Mouse (Mus musculus): ENCODE data around the gene Pramef12. TPM values are rescaled to one million over a fixed set of nuclear protein-coding genes. Genes with fewer than 3 reads are reported as not detected.

The Pramef12 gene
- not detected in 2 replicates for polyA plus RNA-seq (2012; rRNA removed)

DNA sequence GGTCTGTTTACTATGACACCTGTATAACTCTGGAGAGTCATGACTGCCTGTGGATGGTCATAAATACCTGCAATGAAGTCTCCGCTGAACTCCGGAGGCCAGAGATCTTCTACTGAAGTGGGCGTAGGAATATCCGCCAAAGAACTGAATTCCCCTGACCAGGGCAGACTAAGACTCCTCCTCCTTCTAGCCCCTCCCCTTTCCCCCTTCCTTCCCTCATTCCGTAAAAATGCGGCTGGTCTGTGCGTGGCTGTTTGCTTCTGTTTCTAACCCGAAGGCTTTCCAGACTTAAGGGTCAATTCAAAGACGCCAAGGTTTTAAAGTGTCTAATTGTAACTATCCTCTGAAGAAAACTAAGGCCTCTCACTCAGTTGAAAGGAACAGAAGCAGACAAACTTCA, at the start of gene Pramef12:
Gene Pramef12, minus strand, starts transcription at position 175 of the 400 bp plus-strand sequence.
- Histone ChIP-seq H3K4me3 (ENCODE audit: insufficient read depth, low read length) (no peak within 1 kb of the TSS), H3K27ac (ENCODE audit: insufficient read depth, low read length) (no peak within 1 kb of the TSS), H3K4me1 (ENCODE audit: control insufficient read depth, insufficient read depth, low read length) (no peaks in the 10 kb centered on the region)
- no peak for TF ChIP-seq CTCF (IDR thresholded peaks at IDR 0.05; ENCODE audit: extremely low read depth, insufficient read depth, low read length)
- TF ChIP-seq POLR2A (IDR thresholded peaks at IDR 0.05; ENCODE audit: extremely low read depth, insufficient read depth, low read length), result no peak

DNA sequence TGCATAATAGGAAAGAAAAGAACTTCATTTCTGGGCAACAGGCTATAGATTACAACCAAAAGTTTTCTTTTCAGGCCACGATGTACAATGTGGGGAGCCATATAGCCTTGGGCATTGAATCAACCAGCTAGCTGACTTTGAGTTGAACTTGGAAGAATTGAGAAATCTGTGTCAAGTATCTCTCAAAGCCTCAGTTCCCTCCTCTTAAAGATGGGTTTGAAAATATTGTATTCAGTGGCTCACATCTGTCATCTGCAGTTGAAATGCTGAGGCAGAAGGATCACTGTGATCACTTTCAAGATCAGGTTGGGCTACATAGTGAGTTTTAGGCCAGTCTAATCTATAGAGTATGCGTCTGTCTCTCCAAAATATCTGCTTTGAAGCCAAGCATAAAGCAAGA, 45.0 kb upstream of the Pramef12 start, which contains the start of gene Gm9944:
Gene Gm9944, minus strand, starts transcription at position 101 of the 400 bp plus-strand sequence.
- TF ChIP-seq POLR2A (IDR thresholded peaks at IDR 0.05; ENCODE audit: extremely low read depth, insufficient read depth, low read length) (no peak), CTCF (IDR thresholded peaks at IDR 0.05; ENCODE audit: extremely low read depth, insufficient read depth, low read length) (no peak)
- H3K4me3 ChIP-seq (ENCODE audit: insufficient read depth, low read length), result no peak within 1 kb of the TSS
- H3K4me1 ChIP-seq (ENCODE audit: control insufficient read depth, insufficient read depth, low read length), result no peaks in the 10 kb centered on the region
- H3K27ac ChIP-seq (ENCODE audit: insufficient read depth, low read length), result no peak within 1 kb of the TSS

DNA sequence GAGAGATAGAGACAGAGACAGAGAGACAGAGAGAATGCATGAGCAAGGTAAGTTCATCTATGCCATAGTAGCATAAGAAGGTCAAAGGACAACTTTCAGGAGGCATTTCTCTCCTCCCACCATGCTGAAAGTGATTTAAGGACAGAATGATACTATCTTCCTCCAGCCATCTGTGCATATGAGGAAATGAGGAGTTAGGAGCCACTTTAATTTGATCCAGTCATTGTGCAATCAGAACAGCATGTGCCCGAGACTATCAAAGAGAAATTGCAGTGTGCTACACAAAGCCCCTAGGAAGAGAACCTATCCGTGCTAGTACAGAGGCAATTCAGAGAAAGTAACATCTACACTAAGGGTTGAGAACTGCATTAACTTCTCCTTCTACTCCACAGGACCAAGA, 40.3 kb upstream of the Pramef12 start:
- Histone ChIP-seq H3K27ac (ENCODE audit: insufficient read depth, low read length) (no peak overlapping the region), H3K4me1 (ENCODE audit: control insufficient read depth, insufficient read depth, low read length) (no peaks in the 10 kb centered on the region), H3K4me3 (ENCODE audit: insufficient read depth, low read length) (no peak overlapping the region)
- TF ChIP-seq CTCF (IDR thresholded peaks at IDR 0.05; ENCODE audit: extremely low read depth, insufficient read depth, low read length), result no peak

DNA sequence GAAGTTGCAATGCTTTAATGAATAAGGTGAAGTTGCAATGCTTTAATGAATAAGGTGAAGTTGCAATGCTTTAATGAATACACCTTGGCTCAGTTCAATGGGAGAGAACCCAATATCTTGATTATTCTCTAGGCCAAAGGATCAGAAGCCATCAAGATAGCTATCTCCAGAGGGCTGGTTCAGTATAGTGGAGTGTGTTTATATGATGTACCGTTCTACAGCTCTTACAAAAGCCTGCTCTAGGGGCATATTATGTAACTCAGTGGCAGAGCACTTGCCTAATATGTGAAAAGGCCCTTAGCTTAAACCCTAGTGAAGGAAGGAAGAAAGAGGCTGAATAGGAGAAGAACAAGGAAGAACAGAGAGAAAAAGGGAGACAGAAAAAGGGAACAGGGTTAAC, 33.3 kb upstream of the Pramef12 start:
- TF ChIP-seq CTCF (IDR thresholded peaks at IDR 0.05; ENCODE audit: extremely low read depth, insufficient read depth, low read length), result no peak
- TF ChIP-seq POLR2A (IDR thresholded peaks at IDR 0.05; ENCODE audit: extremely low read depth, insufficient read depth, low read length), result no peak
- no peak overlapping the region for H3K27ac ChIP-seq (ENCODE audit: insufficient read depth, low read length)
- H3K4me1 ChIP-seq (ENCODE audit: control insufficient read depth, insufficient read depth, low read length), result no peaks in the 10 kb centered on the region
- no peak overlapping the region for H3K4me3 ChIP-seq (ENCODE audit: insufficient read depth, low read length)

DNA sequence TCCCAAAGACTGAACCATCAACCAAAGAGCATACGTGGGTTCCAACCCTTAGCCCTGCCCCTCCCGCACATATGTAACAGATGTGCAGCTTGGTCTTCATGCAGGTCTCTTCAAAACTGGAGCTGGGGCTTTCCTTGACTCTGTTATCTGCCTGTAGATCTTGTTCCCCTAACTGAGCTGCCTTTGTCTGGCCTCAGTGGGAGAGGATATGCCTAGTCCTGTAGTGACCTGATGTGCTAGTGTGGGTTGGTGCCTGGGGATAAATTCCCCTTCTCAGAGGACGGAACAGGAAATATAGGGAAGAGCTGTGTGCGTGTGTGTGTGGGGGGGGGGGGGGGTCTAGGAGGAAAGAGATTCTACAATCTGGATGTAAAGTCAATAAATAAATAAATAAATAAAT, 32.8 kb upstream of the Pramef12 start:
- TF ChIP-seq POLR2A (IDR thresholded peaks at IDR 0.05; ENCODE audit: extremely low read depth, insufficient read depth, low read length) (no peak), CTCF (IDR thresholded peaks at IDR 0.05; ENCODE audit: extremely low read depth, insufficient read depth, low read length) (no peak)
- Histone ChIP-seq H3K4me3 (ENCODE audit: insufficient read depth, low read length) (no peak overlapping the region), H3K4me1 (ENCODE audit: control insufficient read depth, insufficient read depth, low read length) (no peaks in the 10 kb centered on the region), H3K27ac (ENCODE audit: insufficient read depth, low read length) (no peak overlapping the region)

DNA sequence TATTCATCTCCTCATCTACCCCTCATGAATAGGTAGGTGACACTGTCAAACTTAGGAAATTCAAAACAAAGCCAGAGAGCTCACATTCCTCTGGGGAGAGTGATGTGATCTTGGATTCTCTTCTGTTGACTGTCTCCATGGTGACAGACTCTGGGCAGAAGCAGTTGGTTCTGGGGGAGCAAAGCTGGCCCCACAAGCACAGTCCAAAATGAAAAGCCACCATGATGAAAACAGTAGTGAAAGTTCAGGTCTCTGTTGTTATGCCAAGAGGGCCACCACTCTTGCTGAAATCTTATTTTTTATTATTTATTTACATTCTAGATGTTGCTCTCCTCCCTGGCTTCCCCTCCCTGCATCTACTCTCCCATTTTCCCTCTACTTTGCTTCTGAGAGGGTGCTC, 30.4 kb upstream of the Pramef12 start, which contains the start of gene 1700012P22Rik:
Gene 1700012P22Rik, minus strand, starts transcription at position 101 of the 400 bp plus-strand sequence.
- Histone ChIP-seq H3K4me1 (ENCODE audit: control insufficient read depth, insufficient read depth, low read length) (no peaks in the 10 kb centered on the region), H3K27ac (ENCODE audit: insufficient read depth, low read length) (no peak within 1 kb of the TSS), H3K4me3 (ENCODE audit: insufficient read depth, low read length) (no peak within 1 kb of the TSS)
- TF ChIP-seq CTCF (IDR thresholded peaks at IDR 0.05; ENCODE audit: extremely low read depth, insufficient read depth, low read length), result no peak
- TF ChIP-seq POLR2A (IDR thresholded peaks at IDR 0.05; ENCODE audit: extremely low read depth, insufficient read depth, low read length), result no peak

DNA sequence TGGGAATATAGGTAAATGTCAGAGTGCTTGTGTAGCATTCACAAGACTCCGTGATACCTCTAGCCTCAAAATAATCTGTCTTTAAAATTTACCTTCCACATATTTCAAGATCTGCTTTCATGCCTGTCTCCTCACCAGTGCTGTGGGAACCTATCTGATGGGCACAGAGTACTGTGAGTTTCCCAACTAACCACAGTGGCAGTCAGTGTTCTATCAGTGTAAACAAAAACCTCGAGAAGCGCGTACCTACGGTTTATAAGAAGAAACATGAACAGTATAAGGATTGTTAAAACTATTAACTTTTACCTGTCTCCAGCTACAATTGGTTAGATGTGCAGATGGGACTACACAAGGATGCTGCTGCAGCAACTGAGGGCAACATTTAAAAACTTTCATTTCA, 25.0 kb upstream of the Pramef12 start:
- H3K4me1 ChIP-seq (ENCODE audit: control insufficient read depth, insufficient read depth, low read length), result no peaks in the 10 kb centered on the region
- TF ChIP-seq CTCF (IDR thresholded peaks at IDR 0.05; ENCODE audit: extremely low read depth, insufficient read depth, low read length) (no peak), POLR2A (IDR thresholded peaks at IDR 0.05; ENCODE audit: extremely low read depth, insufficient read depth, low read length) (no peak)
- no peak overlapping the region for H3K27ac ChIP-seq (ENCODE audit: insufficient read depth, low read length)
- H3K4me3 ChIP-seq (ENCODE audit: insufficient read depth, low read length), result no peak overlapping the region

DNA sequence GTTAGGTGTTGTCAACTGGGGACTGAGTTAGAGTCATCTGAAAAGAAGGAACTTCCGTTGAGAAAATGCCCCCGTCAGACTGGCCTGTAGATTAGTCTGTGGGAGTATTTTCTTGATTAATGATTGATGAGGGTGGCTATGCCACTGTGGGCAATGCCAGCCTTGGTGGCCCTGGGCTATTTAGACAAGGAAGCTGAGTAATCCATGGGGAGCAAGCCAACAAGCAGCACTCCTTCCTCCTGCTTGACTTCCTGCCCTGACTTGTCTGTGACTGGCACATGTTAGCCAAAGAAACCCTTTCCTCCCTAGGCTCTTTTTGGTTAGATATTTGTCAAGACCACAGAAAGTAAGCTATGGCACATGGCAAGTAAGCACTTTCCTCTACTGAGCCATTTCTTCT, 22.5 kb upstream of the Pramef12 start:
- H3K4me3 ChIP-seq (ENCODE audit: insufficient read depth, low read length), result no peak overlapping the region
- TF ChIP-seq POLR2A (IDR thresholded peaks at IDR 0.05; ENCODE audit: extremely low read depth, insufficient read depth, low read length) (no peak), CTCF (IDR thresholded peaks at IDR 0.05; ENCODE audit: extremely low read depth, insufficient read depth, low read length) (no peak)
- no peaks in the 10 kb centered on the region for H3K4me1 ChIP-seq (ENCODE audit: control insufficient read depth, insufficient read depth, low read length)
- no peak overlapping the region for H3K27ac ChIP-seq (ENCODE audit: insufficient read depth, low read length)

DNA sequence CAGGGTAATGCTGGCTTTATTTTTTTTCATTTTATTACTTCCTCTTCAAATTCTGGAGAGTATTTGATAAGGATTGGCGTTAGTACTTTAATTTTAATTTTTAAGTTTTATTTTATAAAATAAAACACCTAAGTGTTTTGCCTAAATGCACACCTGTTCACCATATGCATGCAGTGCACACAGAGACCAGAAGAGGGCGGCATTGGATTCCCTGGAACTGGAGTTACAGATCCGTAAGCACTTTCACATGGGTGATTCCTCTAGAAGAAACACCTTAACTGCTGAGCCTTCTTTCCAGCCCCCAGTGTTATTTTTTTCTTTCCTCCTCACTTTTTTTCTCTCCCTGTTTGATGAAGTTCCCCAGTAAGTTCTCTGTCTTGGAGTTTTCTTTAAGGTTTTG, 20.6 kb upstream of the Pramef12 start:
- TF ChIP-seq CTCF (IDR thresholded peaks at IDR 0.05; ENCODE audit: extremely low read depth, insufficient read depth, low read length), result no peak
- TF ChIP-seq POLR2A (IDR thresholded peaks at IDR 0.05; ENCODE audit: extremely low read depth, insufficient read depth, low read length), result no peak
- no peak overlapping the region for H3K27ac ChIP-seq (ENCODE audit: insufficient read depth, low read length)
- H3K4me3 ChIP-seq (ENCODE audit: insufficient read depth, low read length), result no peak overlapping the region
- no peaks in the 10 kb centered on the region for H3K4me1 ChIP-seq (ENCODE audit: control insufficient read depth, insufficient read depth, low read length)

DNA sequence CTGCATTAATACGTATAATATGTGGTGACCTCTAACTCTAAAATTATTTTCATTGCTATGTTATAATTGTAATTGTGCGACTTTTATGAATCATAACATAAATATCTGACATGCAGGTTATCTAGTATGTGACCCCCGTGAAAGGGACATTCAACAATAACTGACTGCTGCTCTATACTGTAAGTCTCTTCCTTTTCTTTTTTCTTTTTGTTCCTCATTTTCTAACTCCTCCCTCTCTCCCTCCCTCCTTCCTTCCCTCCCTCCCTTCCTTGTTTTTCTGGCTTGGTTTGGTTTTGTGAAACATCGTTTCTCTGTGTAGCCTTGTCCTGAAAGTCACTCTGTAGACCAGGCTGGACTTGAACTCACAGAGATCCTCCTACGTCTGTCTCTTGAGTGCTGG, 16.3 kb upstream of the Pramef12 start:
- Histone ChIP-seq H3K27ac (ENCODE audit: insufficient read depth, low read length) (no peak overlapping the region), H3K4me1 (ENCODE audit: control insufficient read depth, insufficient read depth, low read length) (no peaks in the 10 kb centered on the region), H3K4me3 (ENCODE audit: insufficient read depth, low read length) (no peak overlapping the region)
- TF ChIP-seq POLR2A (IDR thresholded peaks at IDR 0.05; ENCODE audit: extremely low read depth, insufficient read depth, low read length) (no peak), CTCF (IDR thresholded peaks at IDR 0.05; ENCODE audit: extremely low read depth, insufficient read depth, low read length) (no peak)

All from cortical plate, adult 2 months (tissue).